Comparison of ENCODE assay signal across 8 mouse cellular contexts in the genomic region with DNA sequence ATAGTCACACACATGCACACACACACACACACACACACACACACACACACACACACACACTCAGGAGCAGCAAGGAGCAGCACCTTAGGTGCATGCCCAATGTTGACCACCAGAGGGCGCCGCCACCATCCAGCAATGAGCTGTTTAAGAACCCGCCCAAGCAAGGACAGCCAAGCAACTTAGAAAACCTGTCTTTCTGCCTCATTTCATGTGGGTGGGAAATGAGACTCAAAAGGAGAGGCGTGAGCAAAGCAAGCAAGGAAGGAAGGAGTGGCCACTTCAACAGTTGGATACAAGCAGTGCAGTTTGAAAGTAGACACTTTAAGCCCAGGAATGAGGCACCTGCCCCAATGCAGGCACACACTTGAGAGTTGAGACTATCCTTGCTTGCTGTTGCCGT.
A peak's percentile ranks its signal among the peaks of the same experiment; 100 is the strongest.
DNase-seq lines count a peak whose midpoint lies in the region; ATAC-seq and TF ChIP-seq lines count a peak whose summit lies in the region.

No protein-coding gene starts in this region.

- peak; percentile 81 for DNase-seq in CD4-positive, CD25-positive, alpha-beta regulatory T cell, adult 2 months (ENCODE audit: low read depth, low spot score)
- peak; percentile 83 for DNase-seq in brain, adult 2 months (ENCODE audit: low read depth, low spot score)
- DNase-seq in forebrain, embryonic 14.5 days (ENCODE audit: low spot score) = peak; percentile 79
- DNase-seq in hindbrain, postnatal 0 days (ENCODE audit: low spot score) = peak; percentile 82
- peak; percentile 57 for DNase-seq in left cerebral cortex, adult 11 months (ENCODE audit: low spot score)
- peak; percentile 84 for DNase-seq in midbrain, postnatal 0 days (ENCODE audit: low spot score)

- H3K4me1 ChIP-seq in forebrain, embryonic 14.5 days (ENCODE audit: control insufficient read depth, insufficient read depth, low read length) = 0 out of 2 replicates have a peak, but pooled peaks cover 5% of the 10 kb centered on the region
- H3K4me1 ChIP-seq in hindbrain, postnatal 0 days (ENCODE audit: insufficient read depth, low read length) = no peaks in the 10 kb centered on the region
- H3K4me1 ChIP-seq in midbrain, postnatal 0 days (ENCODE audit: insufficient read depth, low read length) = no peaks in the 10 kb centered on the region
- 0 out of 2 replicates have a peak, but pooled peaks cover 3% of the 10 kb centered on the region for H3K4me1 ChIP-seq in stomach, embryonic 14.5 days (ENCODE audit: control insufficient read depth, insufficient read depth, low read length)

- no peak overlapping the region for H3K4me2 ChIP-seq in forebrain, embryonic 14.5 days (ENCODE audit: low read length)
- no peak overlapping the region for H3K4me2 ChIP-seq in hindbrain, postnatal 0 days (ENCODE audit: low read depth, low read length)
- H3K4me2 ChIP-seq in midbrain, postnatal 0 days (ENCODE audit: low read depth, low read length, poor library complexity, severe bottlenecking) = no peak overlapping the region
- no peak overlapping the region for H3K4me2 ChIP-seq in stomach, embryonic 14.5 days (replicated peaks; ENCODE audit: low read depth, low read length)

- WGBS in forebrain, embryonic 14.5 days = 16% methylated on average over 5 of the region's 5 CpGs
- WGBS in hindbrain, postnatal 0 days = 14% methylated on average over 5 of the region's 5 CpGs
- 17% methylated on average over 5 of the region's 5 CpGs for WGBS in midbrain, postnatal 0 days
- WGBS in stomach, embryonic 14.5 days = 13% methylated on average over 5 of the region's 5 CpGs

- ATAC-seq in CD4-positive, CD25-positive, alpha-beta regulatory T cell, adult 4 months = no peak
- no peak for ATAC-seq in forebrain, embryonic 14.5 days
- ATAC-seq in hindbrain, postnatal 0 days = 0 out of 2 replicates have a peak, but pooled peaks have one; percentile 64
- ATAC-seq in midbrain, postnatal 0 days (ENCODE audit: low FRiP score) = no peak
- peak; percentile 42; the same call in 1 of the 2 replicates for ATAC-seq in stomach, embryonic 14.5 days (ENCODE audit: insufficient number of reproducible peaks, insufficient read depth, low FRiP score, low read depth)

- no peak overlapping the region for H3K27ac ChIP-seq in forebrain, embryonic 14.5 days (ENCODE audit: low read depth, low read length)
- no peak overlapping the region for H3K27ac ChIP-seq in hindbrain, postnatal 0 days
- H3K27ac ChIP-seq in midbrain, postnatal 0 days (ENCODE audit: low read depth, low read length) = no peak overlapping the region
- H3K27ac ChIP-seq in stomach, embryonic 14.5 days (ENCODE audit: low read length) = peak overlapping the region; percentile 59; the same call in 1 of the 2 replicates

- no peak overlapping the region for H3K9ac ChIP-seq in forebrain, embryonic 14.5 days (ENCODE audit: low read length)
- no peak overlapping the region for H3K9ac ChIP-seq in hindbrain, postnatal 0 days (replicated peaks; ENCODE audit: low read length)
- H3K9ac ChIP-seq in midbrain, postnatal 0 days (replicated peaks; ENCODE audit: low read length, poor library complexity, severe bottlenecking) = no peak overlapping the region
- H3K9ac ChIP-seq in stomach, embryonic 14.5 days (replicated peaks; ENCODE audit: low read depth, low read length) = no peak overlapping the region

- H3K36me3 ChIP-seq in forebrain, embryonic 14.5 days (ENCODE audit: control insufficient read depth, insufficient read depth, low read length) = no peaks in the 10 kb centered on the region
- no peaks in the 10 kb centered on the region for H3K36me3 ChIP-seq in hindbrain, postnatal 0 days (ENCODE audit: insufficient read depth, low read length)
- no peaks in the 10 kb centered on the region for H3K36me3 ChIP-seq in midbrain, postnatal 0 days (ENCODE audit: insufficient read depth, low read length)
- no peaks in the 10 kb centered on the region for H3K36me3 ChIP-seq in stomach, embryonic 14.5 days (ENCODE audit: control insufficient read depth, insufficient read depth, low read length)

- peak; percentile 97 for TF ChIP-seq CTCF in hindbrain, postnatal 0 days (IDR thresholded peaks at IDR 0.05; ENCODE audit: low read depth)
- peak; percentile 95 for TF ChIP-seq CTCF in midbrain, postnatal 0 days (IDR thresholded peaks at IDR 0.05)

- H3K27me3 ChIP-seq in forebrain, embryonic 14.5 days (replicated peaks; ENCODE audit: control insufficient read depth, insufficient read depth, low read length) = no peaks in the 10 kb centered on the region
- no peaks in the 10 kb centered on the region for H3K27me3 ChIP-seq in hindbrain, postnatal 0 days (ENCODE audit: insufficient read depth, low read length)
- H3K27me3 ChIP-seq in midbrain, postnatal 0 days (ENCODE audit: insufficient read depth, low read length) = no peaks in the 10 kb centered on the region
- no peaks in the 10 kb centered on the region for H3K27me3 ChIP-seq in stomach, embryonic 14.5 days (ENCODE audit: control insufficient read depth, insufficient read depth, low read length)

- H3K9me3 ChIP-seq in forebrain, embryonic 14.5 days (replicated peaks; ENCODE audit: control insufficient read depth, low read length) = no peaks in the 10 kb centered on the region
- H3K9me3 ChIP-seq in hindbrain, postnatal 0 days (ENCODE audit: low read length) = no peaks in the 10 kb centered on the region
- H3K9me3 ChIP-seq in midbrain, postnatal 0 days (ENCODE audit: low read length) = no peaks in the 10 kb centered on the region
- H3K9me3 ChIP-seq in stomach, embryonic 14.5 days (ENCODE audit: control insufficient read depth, low read depth, low read length) = no peaks in the 10 kb centered on the region

- H3K4me3 ChIP-seq in forebrain, embryonic 14.5 days (ENCODE audit: low read depth, low read length) = no peak overlapping the region
- no peak overlapping the region for H3K4me3 ChIP-seq in hindbrain, postnatal 0 days (ENCODE audit: low read length)
- H3K4me3 ChIP-seq in midbrain, postnatal 0 days (ENCODE audit: low read depth, low read length) = no peak overlapping the region
- no peak overlapping the region for H3K4me3 ChIP-seq in stomach, embryonic 14.5 days (ENCODE audit: low read depth, low read length)

Comparison
In these comparisons a context has a peak if more than half of its experiments do, and no peak if none do; other contexts are left out.
1. ATAC-seq: peak in hindbrain, postnatal 0 days (single experiment) and stomach, embryonic 14.5 days (single experiment); none in CD4-positive, CD25-positive, alpha-beta regulatory T cell, adult 4 months (single experiment), forebrain, embryonic 14.5 days (single experiment) and midbrain, postnatal 0 days (single experiment).
2. Peak in every context shown above with its lines, with median percentiles within 50 percentile points of each other: DNase-seq.